Mouse (Mus musculus): ENCODE results near the gene Pbx3. TPM values are rescaled to one million over a fixed set of nuclear protein-coding genes. Genes with fewer than 3 reads are reported as not detected.

Gene Pbx3
- polyA plus RNA-seq, 1 experiment from 2014 or later = 19.1 TPM

- Histone ChIP-seq H3K4me3 (no peak overlapping the region), H3K4me1 (peaks cover 29% of the 10 kb centered on the region), H3K36me3 (no peaks in the 10 kb centered on the region), H3K9ac (no peak overlapping the region), H3K27ac (replicated peaks) (no peak overlapping the region), H3K27me3 (replicated peaks) (no peaks in the 10 kb centered on the region), H3K9me3 (no peaks in the 10 kb centered on the region), H3K4me2 (no peak overlapping the region)
- no peak for ATAC-seq (ENCODE audit: extremely low read depth, insufficient number of reproducible peaks, low FRiP score, low TSS enrichment)
- WGBS = 72% methylated on average over 3 of the region's 3 CpGs
Observed at GRCm38 (mm10) chr2:34252286-34252685, 120.7 kb downstream of the Pbx3 start.

DNA sequence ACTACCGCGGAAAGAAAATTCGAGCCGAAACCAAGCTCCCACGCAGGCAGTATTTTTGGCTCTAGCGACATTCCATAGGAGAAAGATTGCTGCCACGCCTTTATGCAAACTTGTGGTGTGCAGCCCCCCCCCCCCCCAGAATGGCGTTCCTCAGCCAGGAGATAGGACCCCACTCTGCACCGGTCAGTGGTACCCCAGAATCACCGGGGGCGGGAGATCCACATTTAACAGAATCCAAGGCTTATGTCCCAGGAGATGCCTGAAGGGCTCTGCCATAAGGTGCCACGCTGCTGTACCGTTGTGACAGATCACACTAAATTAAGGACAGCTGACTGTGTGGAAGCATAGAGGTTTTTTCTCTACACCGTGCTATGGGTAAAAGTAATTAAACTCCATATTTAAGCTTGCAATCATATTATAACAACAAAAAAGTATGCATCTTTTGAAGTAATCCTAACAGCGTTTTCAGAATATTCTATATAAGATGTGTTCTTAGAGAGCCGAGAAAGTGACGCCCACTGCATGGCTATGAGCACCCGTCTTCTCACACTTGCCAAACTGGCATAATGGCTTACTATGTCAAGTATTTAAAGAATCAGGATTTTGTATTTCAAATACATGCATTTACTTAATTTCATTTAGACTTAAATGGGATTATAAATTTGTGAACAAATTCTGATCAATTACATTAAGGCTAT, 122.8 kb downstream of the Pbx3 start:
- H3K36me3 ChIP-seq = no peaks in the 10 kb centered on the region
- H3K9ac ChIP-seq = peak overlapping the region; percentile 83
- peak overlapping the region; percentile 81 for H3K4me2 ChIP-seq
- WGBS = 2% methylated on average over 18 of the region's 18 CpGs
- ATAC-seq (ENCODE audit: extremely low read depth, insufficient number of reproducible peaks, low FRiP score, low TSS enrichment) = no peak
- no peaks in the 10 kb centered on the region for H3K27me3 ChIP-seq (replicated peaks)
- H3K27ac ChIP-seq (replicated peaks) = peak overlapping the region; percentile 89
- H3K4me1 ChIP-seq = peaks cover 30% of the 10 kb centered on the region
- H3K9me3 ChIP-seq = no peaks in the 10 kb centered on the region
- peak overlapping the region; percentile 64 for H3K4me3 ChIP-seq

DNA sequence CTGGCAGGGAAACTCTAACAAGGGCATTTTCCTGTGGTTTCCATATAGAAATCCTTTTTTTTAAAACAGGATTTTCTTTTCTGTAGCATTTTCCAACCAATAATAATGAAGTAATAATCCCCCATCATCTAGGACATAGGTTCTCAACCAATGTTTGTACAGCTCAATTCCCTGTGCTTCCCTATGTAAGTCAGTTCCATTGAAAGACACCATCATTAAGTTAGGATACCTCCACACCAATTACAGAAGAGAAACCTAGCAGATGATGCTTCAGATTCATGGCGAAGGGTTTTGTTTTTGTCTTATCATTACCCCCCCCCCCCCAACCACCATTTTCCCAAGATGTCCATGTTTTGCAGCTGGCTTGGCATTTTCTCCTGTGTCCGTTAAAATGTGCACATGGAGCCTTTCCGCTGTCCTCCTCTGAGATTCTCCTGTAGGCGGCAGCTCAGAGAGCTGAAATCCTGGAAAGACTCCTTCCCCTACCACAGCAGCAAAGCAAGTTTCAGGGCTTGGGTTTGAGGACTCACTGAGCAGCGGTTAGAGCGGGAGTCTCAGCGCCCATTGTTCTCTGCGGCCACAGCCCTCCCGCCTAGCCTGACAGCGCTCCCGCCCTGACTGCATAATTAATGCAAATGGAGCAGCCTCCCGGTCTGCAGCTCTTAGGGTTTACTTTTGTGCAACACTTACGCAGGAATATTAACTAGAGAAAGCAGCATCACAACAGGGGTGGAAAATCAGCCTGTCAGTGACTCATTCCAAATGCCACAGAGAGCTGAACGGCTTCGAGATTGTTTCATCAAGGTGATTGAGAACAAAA, 123.6 kb downstream of the Pbx3 start:
- Histone ChIP-seq H3K9me3 (no peaks in the 10 kb centered on the region), H3K4me2 (peak overlapping the region; percentile 81), H3K4me3 (peak overlapping the region; percentile 64), H3K36me3 (no peaks in the 10 kb centered on the region), H3K9ac (peak overlapping the region; percentile 83), H3K27ac (replicated peaks) (peak overlapping the region; percentile 89), H3K4me1 (peaks cover 30% of the 10 kb centered on the region), H3K27me3 (replicated peaks) (no peaks in the 10 kb centered on the region)
- ATAC-seq (ENCODE audit: extremely low read depth, insufficient number of reproducible peaks, low FRiP score, low TSS enrichment) = peak; percentile 61
- WGBS = 2% methylated on average over 15 of the region's 15 CpGs

DNA sequence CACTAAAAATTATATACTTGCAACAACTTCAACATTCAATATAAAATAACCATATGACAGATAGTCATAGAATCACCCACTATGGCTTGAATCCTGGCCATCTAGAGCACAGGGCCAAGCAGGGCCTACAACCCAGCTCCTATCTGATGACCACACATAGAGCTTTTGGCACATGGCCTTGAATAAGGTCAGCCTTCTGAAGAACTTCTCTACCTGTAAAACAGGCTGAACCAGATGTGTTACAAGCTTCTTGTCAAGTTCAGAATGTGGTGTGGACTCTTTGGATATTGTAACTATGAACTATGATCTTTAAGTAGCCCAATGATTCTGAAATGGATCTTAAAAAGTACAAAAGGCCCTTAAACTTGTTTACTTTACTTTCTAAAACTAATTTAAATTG, 132.1 kb downstream of the Pbx3 start:
- H3K9me3 ChIP-seq = no peaks in the 10 kb centered on the region
- no peak overlapping the region for H3K27ac ChIP-seq (replicated peaks)
- no peaks in the 10 kb centered on the region for H3K36me3 ChIP-seq
- H3K4me1 ChIP-seq = peaks cover 15% of the 10 kb centered on the region
- no peaks in the 10 kb centered on the region for H3K27me3 ChIP-seq (replicated peaks)
- ATAC-seq (ENCODE audit: extremely low read depth, insufficient number of reproducible peaks, low FRiP score, low TSS enrichment) = no peak
- H3K9ac ChIP-seq = no peak overlapping the region
- H3K4me3 ChIP-seq = no peak overlapping the region
- no peak overlapping the region for H3K4me2 ChIP-seq

GRCm38 (mm10) chr2:34239315-34239858, 133.6 kb downstream of the Pbx3 start:
- no peak overlapping the region for H3K9ac ChIP-seq
- H3K9me3 ChIP-seq = no peaks in the 10 kb centered on the region
- H3K36me3 ChIP-seq = no peaks in the 10 kb centered on the region
- WGBS = 74% methylated on average over 4 of the region's 4 CpGs
- H3K4me1 ChIP-seq = peaks cover 16% of the 10 kb centered on the region
- no peak overlapping the region for H3K27ac ChIP-seq (replicated peaks)
- no peaks in the 10 kb centered on the region for H3K27me3 ChIP-seq (replicated peaks)
- no peak for ATAC-seq (ENCODE audit: extremely low read depth, insufficient number of reproducible peaks, low FRiP score, low TSS enrichment)
- no peak overlapping the region for H3K4me3 ChIP-seq
- no peak overlapping the region for H3K4me2 ChIP-seq

GRCm38 (mm10) chr2:34235467-34236075, 137.4 kb downstream of the Pbx3 start:
- peaks cover 32% of the 10 kb centered on the region for H3K4me1 ChIP-seq
- H3K9ac ChIP-seq = no peak overlapping the region
- no peak overlapping the region for H3K4me3 ChIP-seq
- 68% methylated on average over 8 of the region's 8 CpGs for WGBS
- no peak overlapping the region for H3K27ac ChIP-seq (replicated peaks)
- ATAC-seq (ENCODE audit: extremely low read depth, insufficient number of reproducible peaks, low FRiP score, low TSS enrichment) = no peak
- no peak overlapping the region for H3K4me2 ChIP-seq
- H3K27me3 ChIP-seq (replicated peaks) = no peaks in the 10 kb centered on the region
- no peaks in the 10 kb centered on the region for H3K9me3 ChIP-seq
- H3K36me3 ChIP-seq = no peaks in the 10 kb centered on the region

GRCm38 (mm10) chr2:34234274-34234673, 138.7 kb downstream of the Pbx3 start:
- Histone ChIP-seq H3K27ac (replicated peaks) (no peak overlapping the region), H3K27me3 (replicated peaks) (no peaks in the 10 kb centered on the region), H3K4me3 (no peak overlapping the region), H3K4me2 (no peak overlapping the region), H3K4me1 (peaks cover 40% of the 10 kb centered on the region), H3K36me3 (no peaks in the 10 kb centered on the region), H3K9me3 (no peaks in the 10 kb centered on the region), H3K9ac (no peak overlapping the region)
- no peak for ATAC-seq (ENCODE audit: extremely low read depth, insufficient number of reproducible peaks, low FRiP score, low TSS enrichment)
- WGBS = 63% methylated on average over 1 of the region's 1 CpGs

GRCm38 (mm10) chr2:34233271-34233670, 139.7 kb downstream of the Pbx3 start:
- peaks cover 39% of the 10 kb centered on the region for H3K4me1 ChIP-seq
- no peaks in the 10 kb centered on the region for H3K27me3 ChIP-seq (replicated peaks)
- ATAC-seq (ENCODE audit: extremely low read depth, insufficient number of reproducible peaks, low FRiP score, low TSS enrichment) = no peak
- 74% methylated on average over 5 of the region's 5 CpGs for WGBS
- no peak overlapping the region for H3K4me2 ChIP-seq
- no peaks in the 10 kb centered on the region for H3K36me3 ChIP-seq
- no peak overlapping the region for H3K27ac ChIP-seq (replicated peaks)
- no peak overlapping the region for H3K4me3 ChIP-seq
- H3K9me3 ChIP-seq = no peaks in the 10 kb centered on the region
- H3K9ac ChIP-seq = no peak overlapping the region

- Histone ChIP-seq H3K27me3 (replicated peaks) (no peaks in the 10 kb centered on the region), H3K4me3 (no peak overlapping the region), H3K4me1 (peaks cover 37% of the 10 kb centered on the region), H3K9ac (no peak overlapping the region), H3K9me3 (no peaks in the 10 kb centered on the region), H3K4me2 (no peak overlapping the region), H3K36me3 (no peaks in the 10 kb centered on the region), H3K27ac (replicated peaks) (no peak overlapping the region)
- WGBS = 80% methylated on average over 4 of the region's 4 CpGs
- no peak for ATAC-seq (ENCODE audit: extremely low read depth, insufficient number of reproducible peaks, low FRiP score, low TSS enrichment)
Observed at GRCm38 (mm10) chr2:34227688-34228087, 145.3 kb downstream of the Pbx3 start.

DNA sequence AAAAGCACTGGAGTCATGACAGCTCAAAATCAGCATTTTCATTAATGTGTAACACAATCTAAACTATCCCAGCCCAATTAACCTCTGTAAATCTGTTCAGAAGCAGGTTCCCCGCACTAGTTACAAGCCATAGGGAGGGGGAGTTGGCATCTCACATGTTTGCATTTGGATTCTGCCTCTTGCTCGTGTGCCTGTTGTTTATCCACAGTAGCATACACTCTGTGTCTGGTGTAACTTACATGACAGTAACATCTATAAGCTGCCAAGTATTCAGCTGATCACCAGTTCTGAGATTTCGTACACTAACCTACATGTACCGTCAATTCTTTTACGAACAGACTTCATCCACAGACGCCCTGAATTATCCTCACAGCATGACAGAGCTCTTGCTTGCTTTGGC, 147.5 kb downstream of the Pbx3 start:
- Histone ChIP-seq H3K27ac (replicated peaks) (no peak overlapping the region), H3K27me3 (replicated peaks) (no peaks in the 10 kb centered on the region), H3K4me1 (peaks cover 24% of the 10 kb centered on the region), H3K9me3 (no peaks in the 10 kb centered on the region), H3K36me3 (no peaks in the 10 kb centered on the region), H3K4me2 (no peak overlapping the region), H3K4me3 (no peak overlapping the region), H3K9ac (no peak overlapping the region)
- ATAC-seq (ENCODE audit: extremely low read depth, insufficient number of reproducible peaks, low FRiP score, low TSS enrichment) = no peak
- WGBS = 55% methylated on average over 6 of the region's 6 CpGs

DNA sequence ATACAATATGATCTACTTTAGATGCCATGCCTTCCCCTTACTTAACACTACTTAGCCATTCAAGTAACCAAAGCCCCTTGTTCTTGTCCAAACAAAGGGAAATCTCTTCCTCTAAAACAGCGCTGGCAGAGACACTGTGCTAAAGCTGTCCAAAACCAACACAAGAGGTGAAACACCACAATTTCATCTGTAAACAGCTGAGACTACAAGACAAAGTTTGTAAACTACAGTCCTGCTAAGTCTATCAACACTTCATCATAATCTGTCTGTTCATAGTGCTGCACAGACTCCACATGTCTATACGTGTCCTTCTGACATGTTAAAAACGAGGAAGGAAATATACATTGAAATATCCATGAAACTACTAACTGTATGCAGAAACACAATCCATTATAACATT, 151.5 kb downstream of the Pbx3 start:
- WGBS = 83% methylated on average over 3 of the region's 3 CpGs
- no peak overlapping the region for H3K9ac ChIP-seq
- no peaks in the 10 kb centered on the region for H3K9me3 ChIP-seq
- H3K36me3 ChIP-seq = no peaks in the 10 kb centered on the region
- peaks cover 8% of the 10 kb centered on the region for H3K4me1 ChIP-seq
- H3K4me3 ChIP-seq = no peak overlapping the region
- H3K27ac ChIP-seq (replicated peaks) = no peak overlapping the region
- H3K4me2 ChIP-seq = no peak overlapping the region
- no peaks in the 10 kb centered on the region for H3K27me3 ChIP-seq (replicated peaks)
- ATAC-seq (ENCODE audit: extremely low read depth, insufficient number of reproducible peaks, low FRiP score, low TSS enrichment) = no peak
